Mouse (Mus musculus) central nervous system, embryonic 14 days (tissue): ENCODE data around the gene Lrtm2. TPM values are rescaled to one million over a fixed set of nuclear protein-coding genes. Genes with fewer than 3 reads are reported as not detected.

Source experiments
- polyA plus RNA-seq: library from polyadenylated mRNA; depleted of rRNA; stranded (reverse); fragments of >200 nt; gene quantifications from 2 replicates; pipeline ENCODE4 v1.2.3, GENCODE M21; 2012; rRNA removed

The Lrtm2 gene
- polyA plus RNA-seq, result 6.8 and 7.2 TPM in 2 replicates

GRCm38 (mm10) chr6:119330506-119330905 lies at the start of gene Lrtm2:
Gene Lrtm2, minus strand, starts transcription at chr6:119330766.

Other genes starting within 250 kb of the Lrtm2 start
- gene Dcp1b, start 155.5 kb downstream of the Lrtm2 start, polyA plus RNA-seq, result 35.1 and 36.9 TPM in 2 replicates
- 13.9 and 19.0 TPM in 2 replicates for gene Cacna1c, start 134.3 kb downstream of the Lrtm2 start, polyA plus RNA-seq
- gene Cacna2d4, start 94.2 kb downstream of the Lrtm2 start, polyA plus RNA-seq, result 0.35 and 0.37 TPM in 2 replicates
- gene Adipor2, start 86.9 kb upstream of the Lrtm2 start, polyA plus RNA-seq, result 40.3 and 44.1 TPM in 2 replicates
- 49.0 and 58.2 TPM in 2 replicates for gene Fbxl14, start 148.9 kb upstream of the Lrtm2 start, polyA plus RNA-seq
- gene Wnt5b, start 213.6 kb upstream of the Lrtm2 start, polyA plus RNA-seq, result 3.8 and 5.0 TPM in 2 replicates